Mouse (Mus musculus) liver, embryonic 11.5 days (tissue): ENCODE results near the gene Musk. TPM values are rescaled to one million over a fixed set of nuclear protein-coding genes. Genes with fewer than 3 reads are reported as not detected.

Source experiments
- ATAC-seq: fragments of 200-750 bp; cut with Nextera tagmentation; replicated peaks from 2 replicates; pipeline ENCODE4 v1.8.0; 2017; ENCODE audit warnings: moderate number of reproducible peaks, mild to moderate bottlenecking, moderate TSS enrichment, moderate library complexity; ENCODE audit not compliant: low FRiP score
- DNase-seq: peaks from one replicate; pipeline ENCODE4 v3.0.0-alpha.2; 2017; ENCODE audit warnings: low spot score
- H3K27ac ChIP-seq: fragments of 300-500 bp; sonication (generic); 2 replicates; pipeline ENCODE4 v1.5.1; 2014; ENCODE audit warnings: mild to moderate bottlenecking, low read depth, low read length, control low read depth
- H3K27me3 ChIP-seq: fragments of 300-500 bp; sonication (generic); replicated peaks from 2 replicates; pipeline ENCODE4 v1.6.1; 2014; ENCODE audit warnings: low read length, mixed read lengths; ENCODE audit not compliant: control insufficient read depth, insufficient read depth
- H3K36me3 ChIP-seq: fragments of 300-500 bp; sonication (generic); 2 replicates; pipeline ENCODE4 v1.6.1; 2014; ENCODE audit warnings: mild to moderate bottlenecking, low read length, moderate library complexity, mixed read lengths; ENCODE audit not compliant: control insufficient read depth, insufficient read depth
- H3K4me1 ChIP-seq: fragments of 300-500 bp; sonication (generic); replicated peaks from 2 replicates; pipeline ENCODE4 v1.6.1; 2014; ENCODE audit warnings: low read length, mixed read lengths; ENCODE audit not compliant: control insufficient read depth, insufficient read depth
- H3K4me2 ChIP-seq: fragments of 300-500 bp; sonication (generic); 2 replicates; pipeline ENCODE4 v1.6.1; 2014; ENCODE audit warnings: mild to moderate bottlenecking, control low read depth, moderate library complexity
- H3K4me3 ChIP-seq: fragments of 300-500 bp; sonication (generic); 2 replicates; pipeline ENCODE4 v1.5.1; 2014; ENCODE audit warnings: low read depth, low read length, control low read depth
- H3K9ac ChIP-seq: fragments of 300-500 bp; sonication (generic); 2 replicates; pipeline ENCODE4 v1.6.1; 2014; ENCODE audit warnings: low read depth, low read length, control low read depth
- H3K9me3 ChIP-seq: fragments of 300-500 bp; sonication (generic); 2 replicates; pipeline ENCODE4 v1.6.1; 2016; ENCODE audit warnings: low read length, inconsistent platforms, mixed read lengths; ENCODE audit not compliant: control insufficient read depth
- WGBS: fragments of 180-500 bp; shearing (Covaris S2); extraction: QIAGEN DNeasy Blood & Tissue Kit; methylation state at CpG from one replicate; pipeline ENCODE4 v1.1.7; 2014; 5-methylcytosine and 5-hydroxymethylcytosine counted together
- polyA plus RNA-seq: library from polyadenylated mRNA; unstranded; fragments of >200 nt; fragmentation: Nextera tagmentation; extraction: Ambion mirVana; gene quantifications from 2 replicates; pipeline ENCODE4 v1.2.1, GENCODE M21; 2014

Gene Musk
- polyA plus RNA-seq, 1 experiment from 2014 or later = not detected

DNA sequence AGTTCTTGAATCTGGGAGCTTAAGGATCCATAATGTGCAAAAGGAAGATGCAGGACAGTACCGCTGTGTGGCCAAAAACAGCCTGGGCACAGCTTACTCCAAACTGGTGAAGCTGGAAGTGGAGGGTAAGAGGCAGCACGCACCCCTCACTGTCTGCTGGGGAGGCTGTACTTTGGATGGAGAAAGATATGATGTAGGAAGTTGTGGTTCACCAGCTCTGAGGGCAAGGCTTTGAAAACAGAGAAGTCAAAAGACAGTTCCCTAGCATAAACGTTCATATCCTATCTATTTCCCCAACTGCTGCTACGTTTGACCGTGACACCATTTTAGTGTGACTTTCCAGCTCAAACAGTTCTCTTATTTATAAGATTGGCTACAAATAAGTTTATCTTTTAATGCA lies 18.1 kb downstream of the Musk start:
- ATAC-seq = no peak

DNA sequence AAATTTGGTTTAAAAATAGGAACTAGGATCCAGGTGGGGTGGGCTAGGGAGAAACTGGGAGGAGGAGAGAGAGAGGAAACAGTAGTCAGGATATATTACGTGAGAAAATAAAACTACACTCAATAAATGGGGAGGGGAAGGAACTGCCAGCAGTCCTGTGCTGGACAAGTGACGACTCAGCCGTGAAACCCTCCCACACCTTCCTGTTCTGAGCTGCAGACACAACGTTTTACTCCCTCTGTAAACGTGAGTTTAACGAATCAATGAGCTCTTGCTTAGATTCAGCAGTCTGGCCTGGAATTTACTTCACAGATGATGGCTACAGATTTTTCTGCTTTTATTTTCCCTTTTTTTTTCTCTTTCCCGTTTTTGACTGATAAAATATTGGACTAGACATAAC lies 18.8 kb downstream of the Musk start:
- H3K9me3 ChIP-seq = no peaks in the 10 kb centered on the region
- H3K27ac ChIP-seq = no peak overlapping the region
- no peak overlapping the region for H3K9ac ChIP-seq
- ATAC-seq (no peak), DNase-seq (no peak)
- no peak overlapping the region for H3K4me3 ChIP-seq
- no peaks in the 10 kb centered on the region for H3K27me3 ChIP-seq
- WGBS = 14% methylated on average over 7 of the region's 7 CpGs
- no peaks in the 10 kb centered on the region for H3K4me1 ChIP-seq
- H3K36me3 ChIP-seq = no peaks in the 10 kb centered on the region
- H3K4me2 ChIP-seq = no peak overlapping the region

More for the DNA sequence above, 18.1 kb downstream of the Musk start:
- Histone ChIP-seq H3K4me3 (no peak overlapping the region), H3K27ac (no peak overlapping the region; the same call in 1 of the 2 replicates), H3K27me3 (no peaks in the 10 kb centered on the region), H3K4me1 (no peaks in the 10 kb centered on the region), H3K36me3 (no peaks in the 10 kb centered on the region), H3K4me2 (no peak overlapping the region), H3K9me3 (no peaks in the 10 kb centered on the region), H3K9ac (no peak overlapping the region)
- 42% methylated on average over 5 of the region's 5 CpGs for WGBS
- no peak for DNase-seq

DNA sequence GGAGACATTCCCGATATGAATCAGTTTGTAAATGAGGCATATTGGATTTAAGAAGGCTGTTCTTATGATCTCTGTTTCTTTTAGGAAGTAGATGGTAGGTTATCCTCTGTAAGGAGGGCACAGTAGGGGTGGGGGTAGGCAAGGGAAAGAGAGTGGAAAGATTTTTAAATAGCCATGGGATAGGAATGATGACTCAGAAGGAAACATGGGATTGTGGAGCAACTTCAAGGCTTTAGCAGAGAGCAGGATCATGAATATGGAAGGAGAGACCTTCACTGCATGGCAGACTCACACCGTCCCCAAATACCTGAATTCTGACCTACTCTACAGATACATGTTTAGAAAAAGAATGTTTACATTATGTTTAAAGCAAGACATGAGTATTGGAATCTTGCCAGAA lies 21.7 kb downstream of the Musk start:
- no peak for ATAC-seq
- Histone ChIP-seq H3K4me2 (no peak overlapping the region), H3K36me3 (no peaks in the 10 kb centered on the region), H3K4me3 (no peak overlapping the region), H3K27me3 (no peaks in the 10 kb centered on the region), H3K9ac (no peak overlapping the region), H3K4me1 (no peaks in the 10 kb centered on the region), H3K27ac (no peak overlapping the region), H3K9me3 (no peaks in the 10 kb centered on the region)
- 68% methylated on average over 2 of the region's 2 CpGs for WGBS
- DNase-seq = no peak

DNA sequence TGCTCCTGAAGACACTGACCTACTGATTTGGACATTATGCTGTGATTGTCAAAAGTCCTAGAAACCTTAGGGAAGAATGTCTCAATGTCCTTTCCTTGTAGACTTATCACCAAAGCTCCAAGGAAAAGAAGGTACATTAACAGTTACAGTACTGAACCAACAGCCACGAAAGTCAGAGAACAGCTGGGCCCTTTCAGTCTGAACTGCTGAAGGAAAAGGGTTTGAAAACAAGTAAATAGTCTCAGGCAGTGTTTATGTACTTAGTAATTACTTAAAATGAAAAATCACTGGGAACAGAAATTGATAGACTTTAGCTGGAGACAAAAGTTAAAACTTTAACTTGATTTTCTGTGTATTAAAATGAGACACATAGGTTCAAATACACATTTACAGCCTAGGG lies 27.6 kb downstream of the Musk start:
- 67% methylated on average over 1 of the region's 1 CpGs for WGBS

DNA sequence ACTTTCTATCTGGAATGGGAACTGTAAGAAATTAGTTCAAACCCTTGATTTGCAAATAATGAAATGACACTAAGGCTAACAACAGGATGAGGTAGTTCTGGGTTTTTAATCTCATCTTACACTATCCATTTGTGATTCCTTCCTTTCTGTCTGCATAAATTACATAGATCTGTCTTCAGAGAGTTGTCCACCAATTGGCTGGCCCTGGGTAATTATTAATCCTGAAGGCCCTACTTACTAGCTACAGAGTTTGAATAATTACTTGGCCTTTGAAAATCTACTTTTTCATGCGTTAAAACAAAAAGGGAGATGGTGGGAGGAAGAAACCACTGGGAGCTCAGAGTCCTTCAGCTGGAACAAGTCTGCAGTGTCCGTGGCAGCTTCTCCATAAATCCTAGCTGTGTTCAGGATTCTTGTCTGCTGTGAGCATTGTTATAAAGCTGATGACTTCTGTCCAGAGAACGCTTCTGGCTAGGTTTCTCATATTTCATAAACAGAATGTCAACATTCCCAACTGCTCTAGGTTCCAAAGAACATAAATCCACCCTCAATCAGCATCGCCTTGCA lies 29.3 kb downstream of the Musk start:
- DNase-seq (no peak), ATAC-seq (no peak)
- no peaks in the 10 kb centered on the region for H3K36me3 ChIP-seq
- H3K4me2 ChIP-seq = no peak overlapping the region
- 74% methylated on average over 4 of the region's 4 CpGs for WGBS
- no peak overlapping the region for H3K27ac ChIP-seq
- no peaks in the 10 kb centered on the region for H3K9me3 ChIP-seq
- H3K4me3 ChIP-seq = no peak overlapping the region
- no peak overlapping the region for H3K9ac ChIP-seq
- H3K4me1 ChIP-seq = no peaks in the 10 kb centered on the region
- H3K27me3 ChIP-seq = no peaks in the 10 kb centered on the region

More for the DNA sequence above, 27.6 kb downstream of the Musk start:
- Histone ChIP-seq H3K36me3 (no peaks in the 10 kb centered on the region), H3K4me3 (no peak overlapping the region), H3K9me3 (no peaks in the 10 kb centered on the region), H3K27ac (no peak overlapping the region), H3K9ac (no peak overlapping the region), H3K4me2 (no peak overlapping the region), H3K27me3 (no peaks in the 10 kb centered on the region), H3K4me1 (no peaks in the 10 kb centered on the region)
- ATAC-seq (no peak), DNase-seq (no peak)

DNA sequence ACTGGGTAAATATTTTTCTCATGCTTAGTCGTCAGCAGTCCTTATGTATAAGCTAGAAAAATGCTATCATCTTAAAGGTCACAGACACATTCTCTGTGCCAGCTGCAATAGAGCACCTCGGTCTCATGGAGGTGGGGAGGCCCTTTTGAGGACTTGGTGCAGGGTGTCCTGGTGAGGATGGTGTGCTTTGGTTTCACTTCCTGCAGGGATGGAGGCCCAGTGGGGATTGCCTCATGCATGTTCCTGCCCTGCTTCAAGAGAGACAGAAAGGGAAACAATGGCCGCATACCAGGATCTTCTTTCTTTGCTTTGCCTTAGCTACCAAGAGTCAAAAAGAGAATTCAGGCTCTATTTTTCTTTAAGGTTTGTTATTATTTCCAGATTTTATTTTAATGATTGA lies 31.8 kb downstream of the Musk start:
- no peak overlapping the region for H3K27ac ChIP-seq
- 79% methylated on average over 3 of the region's 3 CpGs for WGBS
- H3K9ac ChIP-seq = no peak overlapping the region
- H3K36me3 ChIP-seq = no peaks in the 10 kb centered on the region
- ATAC-seq (no peak), DNase-seq (no peak)
- no peaks in the 10 kb centered on the region for H3K27me3 ChIP-seq
- H3K4me2 ChIP-seq = no peak overlapping the region
- no peaks in the 10 kb centered on the region for H3K4me1 ChIP-seq
- no peak overlapping the region for H3K4me3 ChIP-seq
- H3K9me3 ChIP-seq = no peaks in the 10 kb centered on the region

DNA sequence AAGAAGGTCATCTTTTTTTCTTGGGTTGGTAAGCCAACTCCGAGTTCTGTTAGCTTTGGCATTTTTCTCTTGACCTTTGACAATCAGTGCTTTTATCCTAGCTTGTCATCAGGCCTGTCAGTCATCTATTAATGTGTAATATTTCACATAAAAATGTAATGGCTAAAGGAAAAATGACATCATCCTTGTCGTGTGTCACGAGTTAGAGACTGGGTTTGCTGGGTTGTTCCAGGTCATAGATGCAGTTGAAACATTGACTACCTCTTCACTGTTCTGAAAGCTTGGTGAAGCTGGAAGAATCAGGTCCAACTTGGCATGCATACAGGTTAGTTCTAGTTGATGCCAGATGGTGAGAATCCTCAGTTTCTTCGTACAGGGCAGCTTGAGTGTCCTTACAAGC lies 34.5 kb downstream of the Musk start:
- DNase-seq (no peak), ATAC-seq (no peak)
- Histone ChIP-seq H3K9ac (no peak overlapping the region), H3K27me3 (no peaks in the 10 kb centered on the region), H3K36me3 (no peaks in the 10 kb centered on the region), H3K27ac (no peak overlapping the region), H3K9me3 (no peaks in the 10 kb centered on the region), H3K4me1 (no peaks in the 10 kb centered on the region), H3K4me3 (no peak overlapping the region), H3K4me2 (no peak overlapping the region)
- WGBS = 74% methylated on average over 4 of the region's 4 CpGs

DNA sequence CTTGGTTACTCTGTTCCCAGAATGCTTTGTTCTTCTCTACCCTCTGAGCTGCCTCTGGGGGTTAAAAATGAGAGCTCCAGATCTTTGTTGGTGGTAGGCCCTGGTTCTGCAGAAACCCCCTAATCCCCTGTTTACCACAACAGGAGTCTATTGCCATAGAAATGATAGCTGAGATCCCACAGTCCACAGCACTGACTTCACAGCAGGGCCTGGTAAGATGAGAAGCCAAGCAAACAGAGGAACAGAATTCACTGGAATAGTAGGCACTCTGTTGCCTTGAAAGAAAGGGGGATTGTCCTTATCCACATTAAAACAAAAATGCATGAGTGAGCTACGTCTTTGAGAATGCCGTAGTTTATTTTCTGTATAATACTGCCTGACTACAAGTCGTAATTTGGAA lies 41.0 kb downstream of the Musk start:
- ATAC-seq (no peak), DNase-seq (no peak)
- H3K36me3 ChIP-seq = no peaks in the 10 kb centered on the region
- H3K4me2 ChIP-seq = no peak overlapping the region
- no peaks in the 10 kb centered on the region for H3K27me3 ChIP-seq
- no peaks in the 10 kb centered on the region for H3K4me1 ChIP-seq
- WGBS = 90% methylated on average over 3 of the region's 3 CpGs
- no peak overlapping the region for H3K27ac ChIP-seq
- H3K9me3 ChIP-seq = no peaks in the 10 kb centered on the region
- H3K4me3 ChIP-seq = no peak overlapping the region
- H3K9ac ChIP-seq = no peak overlapping the region

DNA sequence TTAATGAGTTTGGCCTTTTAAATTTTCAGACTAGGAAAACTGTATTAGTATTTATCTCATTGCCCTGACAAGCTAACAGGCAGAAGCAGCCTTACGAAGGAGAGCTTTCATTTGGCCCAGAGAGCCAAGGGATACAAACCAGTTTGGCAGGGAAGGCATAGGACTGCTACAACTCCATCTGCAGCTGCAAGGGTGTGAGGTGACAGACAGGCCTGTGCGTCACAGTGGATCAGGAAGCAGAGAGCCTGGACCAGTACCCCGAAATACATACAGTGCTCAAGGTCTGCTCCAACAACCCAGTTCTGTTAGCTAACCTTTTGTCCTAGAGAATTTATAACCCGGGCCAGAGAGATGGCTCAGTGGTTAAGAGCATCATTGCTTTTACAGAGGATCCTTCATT lies 42.5 kb downstream of the Musk start:
- 72% methylated on average over 4 of the region's 4 CpGs for WGBS
- Histone ChIP-seq H3K4me3 (no peak overlapping the region), H3K9me3 (no peaks in the 10 kb centered on the region), H3K27ac (no peak overlapping the region), H3K4me2 (no peak overlapping the region), H3K36me3 (no peaks in the 10 kb centered on the region), H3K27me3 (no peaks in the 10 kb centered on the region), H3K4me1 (no peaks in the 10 kb centered on the region), H3K9ac (no peak overlapping the region)
- ATAC-seq = no peak
- DNase-seq = no peak
